Mouse (Mus musculus) adrenal gland, postnatal 25 days (tissue): ENCODE data around the gene Gm49388. TPM values are rescaled to one million over a fixed set of nuclear protein-coding genes. Genes with fewer than 3 reads are reported as not detected.
A peak's percentile ranks its signal among the peaks of the same experiment; 100 is the strongest.

Source experiments
- DNase-seq: peaks from one replicate; pipeline ENCODE4 v3.0.0; 2021; ENCODE audit warnings: mixed read lengths
- long read RNA-seq: library from polyadenylated mRNA; stranded (forward); transcript quantifications from one replicate; pipeline ENCODE4 v2.0.0, GENCODE M21; 2021
- total RNA-seq: library from RNA; stranded (reverse); gene quantifications from 2 replicates; pipeline ENCODE4 v1.2.3, GENCODE M21; 2021

Gm49388 gene
- total RNA-seq: 4.4 and 6.9 TPM in 2 replicates
- long read RNA-seq, partial matches to known transcripts: 1 of 1 reads
- long read RNA-seq, other reads (novel, unspliced or antisense): 0 of 1 reads

DNA sequence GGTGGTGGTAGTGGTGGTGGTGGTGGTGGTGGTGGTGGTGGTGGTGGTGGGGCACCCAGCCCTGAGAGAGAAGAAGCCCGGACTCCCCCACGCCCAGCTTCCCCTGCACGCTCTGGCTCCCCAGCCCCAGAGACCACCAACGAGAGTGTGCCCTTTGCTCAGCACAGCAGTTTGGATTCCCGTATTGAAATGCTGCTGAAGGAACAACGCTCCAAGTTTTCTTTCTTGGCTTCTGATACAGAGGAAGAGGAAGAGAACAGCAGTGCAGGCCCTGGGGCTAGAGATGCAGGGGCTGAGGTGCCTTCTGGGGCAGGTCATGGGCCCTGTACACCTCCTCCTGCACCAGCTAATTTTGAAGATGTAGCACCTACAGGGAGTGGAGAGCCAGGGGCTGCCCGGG is at the start of gene Gm49388:
Gm49388 (plus strand) TSS at position 301 of the 400 bp plus-strand sequence.
- DNase-seq: no peak

DNA sequence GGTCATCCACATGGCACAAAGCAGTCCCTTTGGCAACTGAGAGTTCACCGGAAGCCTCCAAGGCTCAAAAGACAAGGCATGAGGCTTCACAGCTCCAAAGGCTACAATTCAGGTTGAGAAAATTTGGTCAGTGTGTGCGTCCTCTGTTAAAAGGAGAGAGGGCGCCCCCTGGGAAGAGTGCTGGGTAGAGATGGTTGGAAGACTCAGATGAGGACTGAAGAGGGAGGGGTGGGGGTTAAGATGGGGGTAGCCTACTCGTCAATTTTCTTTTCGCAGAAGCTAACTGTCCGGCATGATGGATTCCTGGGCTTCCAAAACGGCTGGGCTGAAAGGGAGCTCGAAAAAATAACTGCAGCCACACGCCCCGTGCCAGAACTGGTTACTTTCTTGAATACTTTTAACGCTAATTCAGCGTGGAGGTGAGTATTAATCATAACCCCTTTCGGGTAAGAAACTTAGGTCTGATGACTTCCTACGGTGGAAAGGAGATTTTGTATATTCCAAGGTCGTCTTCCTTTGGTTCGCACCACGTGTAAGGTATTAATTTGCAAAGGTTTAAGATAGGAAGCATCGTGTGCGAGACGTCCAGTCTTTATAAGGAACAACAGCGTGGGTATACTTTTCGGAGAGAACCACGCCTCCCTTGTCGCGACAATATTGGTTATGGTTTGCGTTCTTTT is 40.9 kb upstream of the Gm49388 start, which contains the start of gene Fbxl19:
Fbxl19 (plus strand) TSS at position 178 of the 680 bp plus-strand sequence.
- DNase-seq: peak; percentile 81

DNA sequence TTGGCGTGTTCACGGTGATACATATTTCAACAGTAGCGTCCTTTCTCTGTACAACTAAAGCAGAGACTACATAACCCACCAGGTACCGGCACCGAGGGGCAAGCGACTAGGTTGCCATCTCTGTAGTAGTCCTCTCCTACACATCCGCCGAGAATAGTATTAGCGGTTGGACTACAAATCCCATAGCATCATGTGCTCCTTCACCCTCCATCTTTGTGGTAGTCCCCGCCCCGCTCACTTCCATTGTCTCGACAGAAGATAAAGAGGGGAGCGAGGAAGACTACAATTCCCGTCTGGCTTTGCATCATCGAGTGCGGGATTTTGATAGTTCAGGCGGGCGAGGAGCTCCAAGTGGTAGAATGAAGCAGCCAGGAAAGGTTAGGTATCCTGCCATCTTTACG is 40.2 kb upstream of the Gm49388 start:
- peak; percentile 82 for DNase-seq

DNA sequence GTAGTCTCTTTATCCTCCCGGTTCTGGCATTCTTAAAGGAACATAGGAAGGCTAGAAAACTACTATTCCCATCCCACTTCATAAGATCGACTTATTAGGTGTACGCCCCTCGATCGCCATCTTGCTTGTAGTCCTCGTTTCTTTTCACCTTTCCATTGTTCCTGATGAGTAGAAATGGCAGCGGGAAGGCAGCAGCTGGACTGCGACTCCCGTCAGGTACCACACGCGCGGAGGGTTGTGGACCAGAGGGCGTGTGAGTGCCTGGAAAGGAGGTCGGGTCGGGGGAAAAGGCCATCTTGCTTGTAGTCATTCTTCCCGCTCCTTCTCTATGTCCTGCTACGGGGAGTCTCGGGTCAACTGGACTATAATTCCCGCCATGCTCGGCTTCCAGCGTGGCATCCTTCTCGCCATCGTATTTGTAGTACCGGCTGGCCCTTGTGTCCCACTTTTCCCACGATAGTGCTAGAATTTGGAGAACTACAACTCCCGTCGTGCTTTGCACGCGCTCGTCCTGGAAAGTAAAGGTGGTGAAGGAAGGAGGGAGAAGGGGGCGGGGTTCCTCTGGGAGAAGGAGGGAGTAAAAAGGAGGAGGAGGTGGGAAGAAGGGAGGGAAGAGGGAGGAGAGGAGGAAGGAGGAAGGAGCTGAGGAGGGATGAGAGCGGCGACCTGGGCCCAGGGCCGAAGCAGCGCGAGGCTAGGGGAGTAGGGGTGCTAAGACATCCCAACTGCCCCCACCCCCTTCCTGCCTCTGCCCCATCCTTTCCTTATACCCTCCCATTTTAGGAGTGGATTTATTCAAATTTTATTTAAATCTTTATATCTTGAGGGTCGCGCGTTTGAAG is 39.5 kb upstream of the Gm49388 start:
- DNase-seq: peak; percentile 86

DNA sequence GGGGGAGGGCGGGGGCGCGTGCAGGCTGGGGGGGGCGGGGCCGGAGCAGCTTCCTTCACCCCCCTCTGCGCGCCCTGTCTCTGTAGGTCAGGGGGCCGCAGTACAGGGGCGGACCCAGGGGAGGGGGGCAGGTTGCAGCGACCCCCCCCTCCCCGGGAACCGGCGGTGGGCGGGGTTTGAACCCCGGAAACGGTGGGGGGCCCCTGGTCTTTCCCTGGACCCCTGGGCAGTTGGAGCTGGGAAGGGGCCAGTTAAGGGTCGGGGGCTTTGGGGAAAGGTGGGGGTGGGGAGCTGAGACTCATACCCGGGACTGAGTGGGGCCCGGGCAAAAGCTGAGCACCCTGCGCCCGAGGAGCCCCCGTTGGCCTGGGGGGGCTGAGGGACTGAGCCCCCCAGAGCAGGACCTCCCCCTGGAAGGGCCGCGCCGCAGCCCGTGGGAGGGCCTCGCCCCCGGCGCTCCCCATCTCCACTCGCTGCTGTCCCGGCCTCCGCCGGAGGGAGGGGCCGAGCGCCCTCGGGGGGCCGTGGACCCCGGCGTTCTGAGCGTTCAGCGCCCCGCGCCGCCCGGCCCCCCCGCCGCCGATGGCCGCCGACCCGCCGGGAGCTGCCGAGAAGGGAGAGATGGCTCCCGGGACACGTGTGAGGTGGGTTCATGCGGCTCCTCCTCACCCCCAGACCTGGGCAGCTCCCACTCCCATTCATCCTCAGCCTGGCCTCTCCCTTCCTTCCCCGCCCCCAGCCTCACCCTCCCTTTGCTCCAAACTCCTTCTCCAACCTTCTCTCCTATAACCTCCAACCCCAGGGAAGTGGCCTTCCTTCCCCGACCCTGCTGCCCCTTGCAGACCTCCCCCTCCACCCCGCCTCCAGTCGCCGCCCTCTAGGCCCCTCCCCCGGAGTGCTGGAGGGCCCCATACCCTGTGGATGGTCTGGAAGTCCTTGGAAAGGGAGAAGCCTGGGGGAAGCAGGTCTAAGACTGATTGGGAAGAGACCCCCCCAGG is 38.6 kb upstream of the Gm49388 start:
- DNase-seq: no peak

DNA sequence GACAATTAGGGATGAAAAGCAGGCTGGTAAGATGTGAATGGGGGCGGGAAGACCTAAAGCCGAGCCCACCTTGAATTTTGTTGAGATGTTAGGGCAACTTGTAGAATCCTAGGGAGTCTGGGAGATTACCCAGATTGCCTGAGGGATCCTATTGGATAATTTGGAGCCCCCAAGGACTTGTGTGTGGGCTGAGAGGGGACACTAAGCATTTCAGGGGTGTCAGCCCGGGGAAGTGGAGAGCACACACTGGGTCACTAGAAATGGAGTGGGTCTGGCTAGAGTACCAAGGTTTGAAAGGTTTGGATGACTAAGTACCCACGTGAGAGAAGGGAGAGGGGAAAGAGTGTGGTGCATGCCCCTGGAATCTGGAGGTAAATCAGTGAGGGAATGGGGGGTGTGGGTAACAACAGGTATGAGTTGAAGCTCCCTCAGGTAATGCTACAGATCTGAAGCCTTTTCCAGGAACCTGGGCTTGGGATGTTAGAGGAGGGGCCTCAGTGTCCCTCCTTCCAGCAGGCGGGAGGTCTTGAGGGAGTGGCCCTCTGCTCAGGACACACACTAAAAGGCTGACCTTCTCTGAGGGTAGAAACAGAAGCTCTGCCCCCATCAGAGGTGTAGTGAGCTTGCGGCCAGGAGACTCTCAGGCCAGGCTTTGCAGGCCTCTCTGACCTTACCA is 37.7 kb upstream of the Gm49388 start:
- no peak for DNase-seq

DNA sequence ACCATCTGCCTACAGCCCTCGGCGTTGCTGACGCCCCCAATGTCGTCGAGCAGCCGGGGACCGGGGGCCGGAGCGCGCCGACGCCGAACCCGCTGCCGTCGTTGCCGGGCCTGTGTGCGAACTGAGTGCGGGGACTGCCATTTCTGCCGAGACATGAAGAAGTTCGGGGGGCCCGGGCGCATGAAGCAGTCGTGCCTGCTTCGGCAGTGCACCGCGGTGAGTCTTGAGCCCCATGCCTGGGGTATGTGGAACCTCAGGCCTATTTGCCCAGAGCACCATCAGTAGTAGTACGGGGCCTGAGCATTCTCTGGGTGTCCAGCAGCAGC is 37.2 kb upstream of the Gm49388 start:
- no peak for DNase-seq

DNA sequence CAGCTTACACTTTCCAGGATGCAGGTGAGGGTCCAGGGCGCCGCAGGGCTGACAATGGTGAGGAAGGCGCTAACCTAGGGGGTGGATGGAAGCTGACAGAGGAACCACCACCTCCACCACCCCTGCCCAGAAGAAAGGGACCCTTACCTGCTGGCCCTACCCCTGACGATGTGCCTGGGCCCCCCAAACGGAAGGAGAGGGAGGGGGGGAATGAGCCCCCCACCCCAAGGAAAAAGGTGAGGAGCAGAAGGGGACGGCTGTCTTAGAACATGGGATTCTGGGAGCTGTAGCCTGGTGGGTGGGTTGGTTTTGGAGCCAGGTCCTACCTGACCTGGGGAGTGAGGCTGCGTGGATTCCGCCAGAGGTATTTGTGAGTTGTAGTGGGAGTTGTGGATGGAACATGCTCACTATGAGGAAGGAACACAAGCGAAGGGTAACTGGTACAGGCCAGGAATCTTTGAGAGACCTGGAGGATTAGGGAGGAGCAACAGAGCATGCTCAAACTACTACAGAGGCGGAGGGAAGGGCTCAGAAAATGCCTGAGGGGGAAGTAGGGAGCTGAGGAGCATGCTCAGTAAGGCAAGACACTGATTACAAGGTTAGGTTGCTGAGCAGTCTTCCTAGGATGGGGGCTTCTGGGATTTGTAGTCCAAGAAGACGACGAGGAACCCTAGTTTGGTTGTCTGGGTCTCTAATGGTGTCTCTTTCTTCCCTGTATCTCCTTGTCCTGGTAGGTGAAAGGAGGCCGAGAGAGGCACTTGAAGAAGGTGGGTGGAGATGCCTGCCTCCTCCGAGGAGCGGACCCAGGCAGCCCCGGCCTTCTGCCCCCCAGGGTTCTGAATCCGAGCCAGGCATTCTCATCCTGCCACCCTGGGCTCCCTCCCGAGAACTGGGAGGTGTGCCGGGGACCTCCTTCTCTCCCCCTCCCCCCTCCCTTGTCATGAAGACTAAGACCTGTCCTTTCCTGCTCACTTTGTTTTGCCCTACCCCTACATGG is 35.0 kb upstream of the Gm49388 start:
- DNase-seq: no peak

DNA sequence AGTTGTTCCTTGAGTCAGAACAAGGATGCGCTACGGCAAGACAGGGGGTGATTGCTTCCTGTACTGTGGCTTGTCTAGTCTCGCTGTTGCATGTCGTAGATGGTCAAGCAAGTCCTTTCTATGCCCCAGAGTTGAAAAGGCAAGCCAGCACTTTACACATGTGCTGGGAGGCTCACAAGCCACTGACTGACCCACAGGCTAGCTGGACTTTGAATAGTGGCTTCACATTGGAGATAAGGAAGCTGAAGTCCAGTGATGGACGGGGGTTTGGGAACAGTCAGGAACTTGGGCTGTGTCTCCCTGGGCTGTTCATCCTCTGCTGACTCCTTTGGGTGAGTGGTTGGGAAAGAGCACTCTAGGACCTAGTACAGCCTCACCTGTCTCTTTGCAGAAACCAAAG is 33.8 kb upstream of the Gm49388 start:
- no peak for DNase-seq

DNA sequence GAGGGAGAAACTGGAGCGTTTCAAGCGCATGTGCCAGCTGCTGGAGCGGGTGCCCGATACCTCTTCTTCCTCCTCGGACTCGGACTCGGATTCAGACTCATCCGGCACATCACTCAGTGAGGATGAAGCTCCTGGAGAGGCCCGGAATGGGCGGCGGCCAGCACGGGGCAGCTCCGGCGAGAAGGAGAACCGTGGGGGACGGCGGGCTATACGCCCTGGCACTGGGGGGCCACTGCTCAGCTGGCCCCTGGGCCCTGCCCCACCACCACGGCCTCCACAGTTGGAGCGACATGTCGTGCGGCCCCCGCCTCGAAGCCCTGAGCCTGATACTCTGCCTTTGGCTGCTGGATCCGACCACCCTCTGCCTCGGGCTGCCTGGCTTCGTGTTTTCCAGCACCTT is 33.3 kb upstream of the Gm49388 start:
- no peak for DNase-seq

DNA sequence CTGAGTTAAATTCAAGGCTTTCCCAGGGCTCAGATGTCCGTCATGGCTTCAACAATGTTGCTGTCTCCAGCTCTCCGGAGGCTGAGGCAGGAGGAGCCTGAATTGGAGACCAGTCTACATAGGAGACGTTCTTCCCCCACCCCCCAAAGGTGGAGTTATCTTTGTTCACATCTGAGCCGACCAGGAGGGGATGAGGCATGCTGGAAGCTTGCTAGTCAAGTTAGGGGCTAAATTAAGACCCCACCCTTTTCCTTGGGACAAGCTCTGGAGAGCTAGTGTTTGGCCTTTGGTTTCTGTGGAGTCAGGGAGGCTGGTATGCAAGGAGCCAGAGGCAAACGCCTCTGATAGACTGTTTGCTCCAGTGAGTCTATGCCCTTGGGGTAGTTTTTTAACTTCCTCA is 32.2 kb upstream of the Gm49388 start:
- DNase-seq: no peak

DNA sequence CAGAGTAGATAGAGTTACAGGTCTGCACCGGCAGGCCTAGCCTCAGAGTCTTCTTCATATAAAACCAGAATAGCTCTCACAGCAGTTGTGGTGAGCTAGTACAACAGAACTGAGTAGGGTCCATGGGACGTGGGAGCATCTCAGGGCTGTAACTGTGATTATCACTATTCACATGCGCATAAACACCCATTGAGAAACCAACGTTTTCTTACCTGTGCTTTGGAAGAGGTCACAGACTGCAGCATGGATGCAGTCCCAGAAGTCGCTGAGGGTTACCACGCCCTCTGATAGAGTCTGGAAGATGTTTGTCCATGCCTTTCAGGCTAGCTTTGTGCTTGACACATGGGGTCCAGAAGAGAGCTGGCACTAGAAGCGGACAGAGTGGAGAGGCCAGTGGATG is 31.7 kb upstream of the Gm49388 start:
- no peak for DNase-seq

DNA sequence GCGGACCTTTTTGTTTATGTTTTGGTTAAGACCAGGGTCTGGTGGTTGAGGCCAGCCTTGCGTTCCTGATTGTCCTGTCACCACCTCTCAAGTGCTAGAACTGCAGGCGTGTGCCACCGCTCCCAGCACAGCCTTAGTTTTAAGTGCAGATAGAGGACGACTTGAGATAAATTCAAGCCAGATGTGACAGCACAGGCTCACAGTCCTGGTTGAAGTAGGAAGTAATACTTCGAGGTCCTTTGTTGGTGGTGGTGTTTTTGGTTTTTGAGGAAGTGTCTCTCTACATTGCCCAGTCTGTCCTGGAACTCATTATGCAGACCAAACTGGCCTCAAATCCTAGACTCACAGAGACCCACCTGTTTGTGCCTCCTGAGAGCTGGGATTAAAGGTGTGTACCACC is 25.7 kb upstream of the Gm49388 start:
- DNase-seq: no peak

DNA sequence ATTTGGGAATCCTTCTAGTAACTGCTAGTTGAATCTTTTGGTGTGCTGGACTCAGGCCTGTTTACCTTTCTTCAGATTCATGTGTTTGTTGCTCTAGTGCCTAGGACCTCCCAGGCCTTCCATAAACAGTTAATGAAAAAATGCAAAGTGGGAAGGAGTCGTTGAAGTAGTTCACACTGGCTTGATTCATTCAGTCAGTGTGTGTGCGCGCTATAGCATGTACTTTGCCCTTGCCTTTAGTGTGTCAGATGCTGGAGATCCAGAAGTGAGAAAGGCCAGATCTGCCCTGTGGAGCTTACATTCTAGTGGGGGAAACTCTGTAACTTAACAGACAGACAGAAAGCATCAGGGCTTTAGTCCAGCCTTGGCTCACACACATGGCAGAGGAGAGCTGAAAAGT is 24.9 kb upstream of the Gm49388 start:
- no peak for DNase-seq

DNA sequence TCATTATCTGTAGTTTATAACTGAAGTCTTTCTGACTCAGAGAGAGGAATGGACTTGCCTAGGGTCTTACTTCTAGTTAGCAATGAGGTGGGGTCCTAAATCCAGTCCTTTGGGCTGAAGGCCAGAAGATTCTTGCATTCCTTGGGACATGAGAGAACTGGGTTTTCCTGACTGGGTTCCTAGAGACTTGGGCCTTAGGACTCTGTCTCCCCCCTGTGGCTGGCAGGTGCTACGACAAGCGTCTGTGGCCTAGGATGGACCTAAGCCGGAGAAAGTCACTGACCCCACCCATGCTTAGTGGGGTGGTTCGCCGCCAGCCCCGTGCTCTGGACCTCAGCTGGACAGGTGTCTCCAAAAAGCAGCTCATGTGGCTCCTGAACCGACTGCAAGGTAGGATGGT is 24.4 kb upstream of the Gm49388 start:
- peak; percentile 67 for DNase-seq

DNA sequence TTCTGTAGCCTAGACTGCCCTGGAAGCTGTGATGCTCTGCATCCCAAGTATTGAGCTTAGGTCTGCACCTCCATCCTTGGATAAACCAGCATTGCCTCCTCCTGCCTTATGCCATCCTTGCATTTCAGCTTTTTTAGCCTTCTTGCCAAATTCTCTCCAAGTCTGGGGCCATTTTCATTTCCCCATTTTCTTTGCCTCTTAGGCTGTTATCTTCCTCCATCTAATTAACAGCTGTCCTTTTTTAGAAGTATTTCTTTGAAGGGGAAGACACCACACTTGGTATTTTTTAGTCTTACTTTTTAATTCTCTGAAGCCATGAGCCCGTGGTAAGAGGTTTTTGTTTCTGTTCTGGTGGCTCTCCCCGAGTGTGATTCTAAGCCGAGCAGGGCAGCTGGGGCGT is 21.8 kb upstream of the Gm49388 start:
- no peak for DNase-seq

DNA sequence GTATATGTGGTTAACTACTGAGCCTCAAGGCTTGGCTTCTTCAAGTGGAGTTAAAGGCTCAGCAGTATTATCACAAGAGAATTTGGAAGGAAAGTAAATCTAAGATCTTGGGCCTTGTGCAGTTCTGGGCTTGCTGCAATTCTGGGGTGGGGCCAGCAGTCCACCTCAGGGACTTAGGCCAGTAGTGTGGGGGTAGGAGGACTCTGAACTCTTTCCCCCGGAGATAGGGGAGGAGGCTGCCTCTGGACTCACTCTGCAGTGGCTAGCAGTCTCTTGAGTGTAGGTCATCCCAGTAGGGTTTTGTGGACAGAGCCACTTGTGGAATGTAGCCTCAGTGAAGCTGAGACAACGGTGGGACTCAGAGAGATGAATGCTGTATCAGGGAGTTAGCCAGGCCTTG is 19.7 kb upstream of the Gm49388 start:
- DNase-seq: no peak

DNA sequence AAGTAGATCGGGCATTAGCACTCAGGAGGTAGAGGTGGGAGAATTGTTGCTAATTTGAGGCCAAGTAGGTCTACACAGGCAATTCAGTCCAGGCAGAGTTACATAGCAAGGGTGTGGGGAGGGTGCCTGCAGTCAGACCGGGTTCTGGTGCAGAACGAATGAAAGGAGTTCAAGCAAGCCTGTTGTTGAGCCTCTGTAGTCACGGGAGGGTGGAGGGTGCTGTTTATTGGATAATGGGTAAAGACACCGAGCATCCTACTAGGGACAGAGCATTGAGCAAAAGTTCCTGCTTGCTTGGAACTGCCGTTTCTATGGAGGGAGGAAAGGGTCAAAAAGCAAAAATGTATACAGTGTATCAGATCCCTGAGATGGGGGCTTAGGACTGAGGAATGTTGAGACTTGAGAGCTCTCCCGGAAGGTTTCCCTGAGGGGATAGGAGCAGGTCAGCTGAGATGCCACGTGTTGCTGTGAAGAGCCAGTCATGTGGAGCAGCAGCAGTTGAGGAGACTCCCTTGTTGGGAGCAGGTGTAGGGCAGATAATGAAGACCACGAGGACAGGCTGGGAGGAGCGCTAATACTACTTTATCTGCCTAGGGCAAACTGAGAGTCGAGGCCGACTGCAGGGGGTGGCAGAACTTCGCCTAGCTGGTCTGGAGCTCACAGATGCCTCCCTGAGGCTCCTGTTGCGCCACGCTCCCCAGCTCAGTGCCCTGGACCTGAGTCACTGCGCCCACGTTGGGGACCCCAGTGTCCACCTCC is 18.4 kb upstream of the Gm49388 start:
- no peak for DNase-seq

DNA sequence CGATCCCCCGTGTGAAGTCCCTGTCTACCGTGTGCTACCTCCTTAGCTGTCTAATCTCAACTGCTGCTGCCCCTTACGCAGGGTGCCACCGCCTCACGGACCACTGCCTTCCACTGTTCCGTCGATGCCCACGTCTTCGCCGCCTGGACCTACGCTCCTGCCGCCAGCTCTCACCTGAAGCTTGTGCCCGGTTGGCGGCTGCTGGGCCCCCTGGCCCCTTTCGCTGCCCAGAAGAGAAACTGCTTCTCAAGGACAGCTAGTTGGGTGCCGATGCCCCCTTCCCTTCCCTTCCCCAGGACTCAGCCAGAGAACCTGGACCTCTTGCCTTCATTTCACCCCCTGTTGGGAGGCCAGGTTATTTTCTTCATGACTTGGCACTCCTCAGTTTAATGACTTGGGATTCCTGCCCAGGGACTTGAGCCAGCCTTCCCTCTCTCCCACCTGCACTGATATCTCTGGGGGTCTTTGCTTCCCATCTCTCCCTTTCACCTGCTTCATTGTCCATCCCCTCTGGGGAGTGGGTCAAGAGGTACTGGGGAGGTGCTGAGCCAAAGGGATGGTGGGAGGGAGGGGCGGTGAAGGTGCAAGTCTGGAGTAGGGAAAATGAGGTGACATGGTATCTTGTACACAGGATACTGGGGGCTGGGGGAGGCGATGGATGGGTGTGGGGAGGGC is 17.6 kb upstream of the Gm49388 start:
- DNase-seq: no peak
